Mouse (Mus musculus) heart, postnatal 0 days (tissue): ENCODE results near the gene Ccdc87.

Source experiments
- CTCF ChIP-seq: IDR thresholded peaks from 2 replicates; pipeline ENCODE4 v1.5.1; 2016; ENCODE audit warnings: antibody characterized with exemption, control low read depth, low read depth
- EP300 ChIP-seq: IDR thresholded peaks from 2 replicates; pipeline ENCODE4 v1.6.1; 2016; ENCODE audit warnings: antibody characterized with exemption, low read depth

GRCm38 (mm10) chr19:4817182-4817835 is 21.9 kb upstream of the Ccdc87 start:
- TF ChIP-seq CTCF: no peak
- TF ChIP-seq EP300: no peak
